ENCODE assay signal across 8 mouse cellular contexts in genomic region chr16:92443644-92444113, GRCm38 (mm10). TPM values are rescaled to one million over a fixed set of nuclear protein-coding genes. Genes with fewer than 3 reads are reported as not detected.
DNase-seq lines count a peak whose midpoint lies in the region; ATAC-seq and TF ChIP-seq lines count a peak whose summit lies in the region.

No protein-coding gene starts in this region.

- H3K36me3 ChIP-seq in heart, postnatal 0 days (replicated peaks; ENCODE audit: control insufficient read depth, insufficient read depth, low read length), result no peaks in the 10 kb centered on the region
- H3K36me3 ChIP-seq in limb, embryonic 13.5 days, result no peaks in the 10 kb centered on the region; the same call in 1 of the 2 replicates
- no peaks in the 10 kb centered on the region for H3K36me3 ChIP-seq in forebrain, embryonic 15.5 days

- 6% methylated on average over 13 of the region's 13 CpGs for WGBS in heart, postnatal 0 days
- WGBS in limb, embryonic 13.5 days, result 54% methylated on average over 13 of the region's 13 CpGs
- 77% methylated on average over 13 of the region's 13 CpGs for WGBS in forebrain, embryonic 15.5 days

- ATAC-seq in heart, postnatal 0 days (ENCODE audit: insufficient read depth, low read depth), result peak; percentile 77
- ATAC-seq in limb, embryonic 13.5 days (ENCODE audit: low FRiP score, low read depth), result peak; percentile 63
- ATAC-seq in erythroid progenitor cell, adult 5-6 weeks (replicated peaks; ENCODE audit: low FRiP score, poor library complexity, severe bottlenecking), result no peak
- no peak for ATAC-seq in forebrain, embryonic 15.5 days (replicated peaks)

- 0 out of 2 replicates have a peak, but pooled peaks have one; percentile 56 for TF ChIP-seq EP300 in heart, postnatal 0 days (IDR thresholded peaks at IDR 0.05; ENCODE audit: low read depth)

- H3K9ac ChIP-seq in heart, postnatal 0 days (replicated peaks; ENCODE audit: low read depth, low read length), result 0 out of 2 replicates have a peak overlapping the region, but pooled peaks have one; percentile 28
- no peak overlapping the region for H3K9ac ChIP-seq in limb, embryonic 13.5 days
- no peak overlapping the region for H3K9ac ChIP-seq in forebrain, embryonic 15.5 days (replicated peaks)

- H3K27me3 ChIP-seq in heart, postnatal 0 days (ENCODE audit: control insufficient read depth, insufficient read depth, low read length), result no peaks in the 10 kb centered on the region
- no peaks in the 10 kb centered on the region for H3K27me3 ChIP-seq in limb, embryonic 13.5 days
- no peaks in the 10 kb centered on the region for H3K27me3 ChIP-seq in forebrain, embryonic 15.5 days

- peak; percentile 75 for DNase-seq in CD4-positive, CD25-positive, alpha-beta regulatory T cell, adult 2 months (ENCODE audit: low read depth, low spot score)
- peak; percentile 70 for DNase-seq in adrenal gland, postnatal 10 days
- peak; percentile 90 for DNase-seq in heart, postnatal 0 days (ENCODE audit: low spot score)
- peak; percentile 72 for DNase-seq in skeletal muscle tissue, adult 2 months (ENCODE audit: low read depth, low spot score)
- DNase-seq in layer of hippocampus, adult 18-20 months (ENCODE audit: low spot score in 2 of 2), result no peak

- no peaks in the 10 kb centered on the region for H3K9me3 ChIP-seq in heart, postnatal 0 days (replicated peaks; ENCODE audit: control insufficient read depth, low read length)
- no peaks in the 10 kb centered on the region for H3K9me3 ChIP-seq in limb, embryonic 13.5 days
- no peaks in the 10 kb centered on the region for H3K9me3 ChIP-seq in forebrain, embryonic 15.5 days

- H3K4me1 ChIP-seq in heart, postnatal 0 days (ENCODE audit: control insufficient read depth, insufficient read depth), result peaks cover 30% of the 10 kb centered on the region
- peaks cover 39% of the 10 kb centered on the region for H3K4me1 ChIP-seq in limb, embryonic 13.5 days
- H3K4me1 ChIP-seq in forebrain, embryonic 15.5 days, result peaks cover 7% of the 10 kb centered on the region; the same call in 1 of the 2 replicates

- 0 out of 2 replicates have a peak overlapping the region, but pooled peaks have one; percentile 7 for H3K4me2 ChIP-seq in heart, postnatal 0 days (ENCODE audit: low read depth, low read length)
- no peak overlapping the region for H3K4me2 ChIP-seq in limb, embryonic 13.5 days (replicated peaks)
- H3K4me2 ChIP-seq in forebrain, embryonic 15.5 days (replicated peaks), result no peak overlapping the region

- peak; percentile 44 for TF ChIP-seq CTCF in heart, postnatal 0 days (IDR thresholded peaks at IDR 0.05; ENCODE audit: low read depth)

- H3K27ac ChIP-seq in heart, postnatal 0 days (ENCODE audit: low read depth), result peak overlapping the region; percentile 68
- peak overlapping the region; percentile 67 for H3K27ac ChIP-seq in limb, embryonic 13.5 days
- H3K27ac ChIP-seq in forebrain, embryonic 15.5 days (replicated peaks), result no peak overlapping the region

- no peak overlapping the region for H3K4me3 ChIP-seq in heart, postnatal 0 days (ENCODE audit: low read depth, low read length)
- no peak overlapping the region for H3K4me3 ChIP-seq in limb, embryonic 13.5 days
- no peak overlapping the region for H3K4me3 ChIP-seq in forebrain, embryonic 15.5 days

RNA-seq across cellular contexts. Expression of gene Rcan1, which starts 27.0 kb away (rescaled TPM):
- total RNA-seq in adrenal gland, postnatal 10 days (2021), result 10 to 100 TPM; 21.7 to 22.2 TPM
- total RNA-seq in heart, postnatal 0 days (2014; rRNA removed; ENCODE audit: low replicate concordance), result 83.7 and 94.7 TPM in 2 replicates
- 52.8 and 64.6 TPM in 2 replicates for polyA plus RNA-seq in heart, postnatal 0 days (2015; fragmentation: Nextera tagmentation; extraction: Ambion mirVana)
- 33.7 and 35.8 TPM in 2 replicates for polyA plus RNA-seq in limb, embryonic 13.5 days (2015; fragmentation: Nextera tagmentation; extraction: Ambion mirVana)
- total RNA-seq in erythroid progenitor cell, adult 5-6 weeks (2015; ENCODE audit: low replicate concordance), result 3.4 and 3.6 TPM in 2 replicates
- 1.0 and 3.9 TPM in 2 replicates for total RNA-seq in erythroid progenitor cell, adult 5-6 weeks (2017; ENCODE audit: low replicate concordance)
- polyA plus RNA-seq in forebrain, embryonic 15.5 days (2015; fragmentation: Nextera tagmentation; extraction: Ambion mirVana), result 49.8 and 52.8 TPM in 2 replicates
- 10 to 100 TPM; 46.9 to 48.9 TPM for total RNA-seq in layer of hippocampus, adult 18-20 months (2021)

RNA-seq across cellular contexts. Expression of gene Clic6, which starts 41.9 kb away (rescaled TPM):
- total RNA-seq in adrenal gland, postnatal 10 days (2021), result under 1 TPM; 0.12 to 0.30 TPM
- 0.38 and 3.6 TPM in 2 replicates for total RNA-seq in heart, postnatal 0 days (2014; rRNA removed; ENCODE audit: low replicate concordance)
- polyA plus RNA-seq in heart, postnatal 0 days (2015; fragmentation: Nextera tagmentation; extraction: Ambion mirVana), result 1.1 and 1.7 TPM in 2 replicates
- 2.6 and 2.8 TPM in 2 replicates for polyA plus RNA-seq in limb, embryonic 13.5 days (2015; fragmentation: Nextera tagmentation; extraction: Ambion mirVana)
- not detected in 2 replicates for total RNA-seq in erythroid progenitor cell, adult 5-6 weeks (2015; ENCODE audit: low replicate concordance)
- not detected in 2 replicates for total RNA-seq in erythroid progenitor cell, adult 5-6 weeks (2017; ENCODE audit: low replicate concordance)
- 4.0 and 9.0 TPM in 2 replicates for polyA plus RNA-seq in forebrain, embryonic 15.5 days (2015; fragmentation: Nextera tagmentation; extraction: Ambion mirVana)
- total RNA-seq in layer of hippocampus, adult 18-20 months (2021), result 1 to 10 TPM; 3.1 to 4.1 TPM

Comparison
In these comparisons a context has a peak if more than half of its experiments do, and no peak if none do; other contexts are left out.
1. DNase-seq: peak in CD4-positive, CD25-positive, alpha-beta regulatory T cell, adult 2 months (single experiment), adrenal gland, postnatal 10 days (single experiment), heart, postnatal 0 days (single experiment) and skeletal muscle tissue, adult 2 months (single experiment); none in layer of hippocampus, adult 18-20 months (0 of 2).
2. ATAC-seq: peak in heart, postnatal 0 days (single experiment) and limb, embryonic 13.5 days (single experiment); none in erythroid progenitor cell, adult 5-6 weeks (single experiment) and forebrain, embryonic 15.5 days (single experiment).
3. RNA of gene Rcan1, which starts 27.0 kb away (total RNA-seq): 83.7 to 94.7 TPM in heart, postnatal 0 days, 46.9 to 48.9 TPM in layer of hippocampus, adult 18-20 months and 21.7 to 22.2 TPM in adrenal gland, postnatal 10 days; 1.0 to 3.9 TPM in erythroid progenitor cell, adult 5-6 weeks; every median in the first group is over 4 times any median in the second.